Comparison of ENCODE assay signal across 15 mouse cellular contexts in genomic region chr6:86099003-86099402, GRCm38 (mm10).
A peak's percentile ranks its signal among the peaks of the same experiment; 100 is the strongest.
DNase-seq lines count a peak whose midpoint lies in the region; ATAC-seq and TF ChIP-seq lines count a peak whose summit lies in the region.
"Had no signal": no experiment of that assay in that cellular context is flagged by ENCODE, and none has a peak within 500 bp of the region (broad histone marks: within the 10 kb centered on the region; RNA-seq: fewer than 3 reads in every experiment).

No protein-coding gene starts in this region.

- no peak overlapping the region for H3K4me2 ChIP-seq in liver, postnatal 0 days (ENCODE audit: low read depth, low read length)
- H3K4me2 ChIP-seq in liver, embryonic 12.5 days: no peak overlapping the region
- H3K4me2 ChIP-seq: forebrain, embryonic 12.5 days; liver, embryonic 13.5 days had no signal

- intact Hi-C loops in heart, adult 2 months (cut with DNase I): no loop called here
- intact Hi-C loops in heart, postnatal 36 days (cut with DNase I): no loop called here

- no peak for ATAC-seq in liver, postnatal 0 days
- no peak for ATAC-seq in liver, embryonic 12.5 days

- WGBS in heart, adult 2 months: 85% methylated on average over 4 of the region's 4 CpGs
- 79% methylated on average over 4 of the region's 4 CpGs for WGBS in liver, postnatal 0 days (ENCODE audit: insufficient replicate concordance)
- 76% methylated on average over 4 of the region's 4 CpGs for whole genome bisulfite sequencing in liver, embryonic 12.5 days (ENCODE audit: insufficient replicate concordance)

- peak; percentile 33 for TF ChIP-seq CTCF in heart, adult 2 months (IDR thresholded peaks at IDR 0.05)
- TF ChIP-seq CTCF in liver, postnatal 0 days (IDR thresholded peaks at IDR 0.05; ENCODE audit: low read depth): peak; percentile 35
- 0 out of 2 replicates have a peak, but pooled peaks have one; percentile 10 for TF ChIP-seq CTCF in E14TG2a.4 (conservative IDR thresholded peaks at IDR 0.05; ENCODE audit: low read length)

- no peak overlapping the region for H3K27ac ChIP-seq in heart, adult 2 months
- no peak overlapping the region for H3K27ac ChIP-seq in liver, postnatal 0 days (ENCODE audit: low read depth)
- no peak overlapping the region for H3K27ac ChIP-seq in liver, embryonic 12.5 days
- H3K27ac ChIP-seq: liver, embryonic 13.5 days; macrophage had no signal

- no peaks in the 10 kb centered on the region for H3K9me3 ChIP-seq in liver, postnatal 0 days (ENCODE audit: low read length)
- H3K9me3 ChIP-seq in liver, embryonic 12.5 days (replicated peaks): no peaks in the 10 kb centered on the region
- H3K9me3 ChIP-seq in E14TG2a.4 (ENCODE audit: low read length): no peaks in the 10 kb centered on the region
- H3K9me3 ChIP-seq: forebrain, embryonic 12.5 days; hindbrain, embryonic 10.5 days; liver, embryonic 13.5 days had no signal

- no peaks in the 10 kb centered on the region for H3K36me3 ChIP-seq in heart, adult 2 months (ENCODE audit: control insufficient read depth, insufficient read depth, low read length)
- peaks cover 44% of the 10 kb centered on the region for H3K36me3 ChIP-seq in liver, postnatal 0 days (replicated peaks; ENCODE audit: insufficient read depth, low read length)
- H3K36me3 ChIP-seq in liver, embryonic 12.5 days: peaks cover 100% of the 10 kb centered on the region
- no peaks in the 10 kb centered on the region for H3K36me3 ChIP-seq in E14TG2a.4 (ENCODE audit: insufficient read depth, low read length)

- no peaks in the 10 kb centered on the region for H3K4me1 ChIP-seq in heart, adult 2 months (ENCODE audit: control insufficient read depth, insufficient read depth, low read length)
- no peaks in the 10 kb centered on the region for H3K4me1 ChIP-seq in liver, postnatal 0 days (ENCODE audit: insufficient read depth)
- H3K4me1 ChIP-seq in liver, embryonic 12.5 days: peaks cover 28% of the 10 kb centered on the region
- H3K4me1 ChIP-seq in E14TG2a.4 (replicated peaks; ENCODE audit: low read depth, low read length): peaks cover 6% of the 10 kb centered on the region

- no peak overlapping the region for H3K9ac ChIP-seq in heart, adult 2 months (ENCODE audit: low read depth, low read length)
- no peak overlapping the region for H3K9ac ChIP-seq in liver, postnatal 0 days (replicated peaks)
- no peak overlapping the region for H3K9ac ChIP-seq in liver, embryonic 12.5 days
- H3K9ac ChIP-seq: forebrain, embryonic 12.5 days; liver, embryonic 13.5 days had no signal

- TF ChIP-seq EP300 in heart, adult 2 months (IDR thresholded peaks at IDR 0.05; ENCODE audit: insufficient read depth, low read depth, low read length): no peak
- no peak for TF ChIP-seq EP300 in liver, postnatal 0 days (IDR thresholded peaks at IDR 0.05; ENCODE audit: low read depth)

- no peaks in the 10 kb centered on the region for H3K79me2 ChIP-seq in heart, adult 2 months (replicated peaks; ENCODE audit: control insufficient read depth, insufficient read depth, low read length)

- DNase-seq in heart, adult 2 months: no peak
- no peak for DNase-seq in heart, adult 18-20 months
- DNase-seq in liver, postnatal 0 days: no peak
- peak; percentile 16 for DNase-seq in induced T-regulatory cell, adult 2 months (ENCODE audit: low read depth)
- no peak for DNase-seq in frontal cortex, postnatal 14 days (ENCODE audit: low spot score in 2 of 2)
- no peak for DNase-seq in heart, postnatal 36 days
- DNase-seq: adrenal gland, postnatal 10 days; heart, adult 11 months; kidney, adult 8-10 months; liver, embryonic 13.5 days had no signal

- H3K27me3 ChIP-seq in heart, adult 2 months (ENCODE audit: control insufficient read depth, insufficient read depth, low read length): no peaks in the 10 kb centered on the region
- H3K27me3 ChIP-seq in liver, postnatal 0 days (ENCODE audit: insufficient read depth, low read length): no peaks in the 10 kb centered on the region
- no peaks in the 10 kb centered on the region for H3K27me3 ChIP-seq in liver, embryonic 12.5 days (replicated peaks)
- peaks cover 26% of the 10 kb centered on the region for H3K27me3 ChIP-seq in E14TG2a.4 (ENCODE audit: insufficient read depth, low read length)
- H3K27me3 ChIP-seq: forebrain, embryonic 12.5 days; liver, embryonic 13.5 days had no signal

- TF ChIP-seq POLR2A in heart, adult 2 months (IDR thresholded peaks at IDR 0.05; ENCODE audit: insufficient read depth, low read depth, low read length): no peak

- no peak overlapping the region for H3K4me3 ChIP-seq in heart, adult 2 months
- H3K4me3 ChIP-seq in liver, postnatal 0 days (ENCODE audit: low read depth, low read length): no peak overlapping the region
- H3K4me3 ChIP-seq in liver, embryonic 12.5 days: no peak overlapping the region
- no peak overlapping the region for H3K4me3 ChIP-seq in E14TG2a.4 (replicated peaks; ENCODE audit: low read length)
- H3K4me3 ChIP-seq: forebrain, embryonic 12.5 days; hindbrain, embryonic 10.5 days; liver, embryonic 13.5 days had no signal
